Mouse (Mus musculus): ENCODE results near the gene Cep89. TPM values are rescaled to one million over a fixed set of nuclear protein-coding genes. Genes with fewer than 3 reads are reported as not detected.
A peak's percentile ranks its signal among the peaks of the same experiment; 100 is the strongest.

The Cep89 gene
- total RNA-seq, 2 experiments from 2014 or later: 11.2 to 16.9 TPM

DNA sequence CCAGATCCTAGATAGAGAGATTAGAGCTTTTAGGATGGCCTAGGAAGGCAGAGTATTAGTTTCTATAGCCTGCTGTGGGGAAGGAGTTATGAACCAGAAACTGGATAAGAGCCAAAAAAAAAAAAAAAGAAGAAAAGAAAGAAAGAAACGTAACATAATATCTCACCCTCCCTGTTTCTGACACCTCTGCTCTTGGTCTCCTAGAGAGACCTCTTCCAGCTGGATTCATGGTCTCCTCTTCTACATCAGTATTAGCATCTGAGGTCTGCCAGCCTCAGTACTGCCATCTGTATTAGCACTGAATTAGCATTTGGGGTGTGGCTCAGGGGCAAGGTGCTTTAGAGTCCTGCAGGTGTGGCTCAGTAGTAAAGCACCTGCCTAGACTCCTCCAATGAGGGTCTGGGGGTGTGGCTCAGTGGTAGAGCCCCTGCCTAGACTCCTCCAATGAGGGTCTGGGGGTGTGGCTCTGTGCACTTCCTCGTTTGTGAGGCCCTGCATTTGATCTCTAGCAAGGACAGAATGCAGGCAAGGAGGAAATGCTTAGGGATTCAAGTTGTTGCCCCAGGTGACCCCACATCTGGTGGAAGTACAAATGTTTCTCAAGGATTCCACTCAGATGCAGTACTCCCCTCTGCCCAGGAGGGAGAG lies 14.0 kb upstream of the Cep89 start:
- DNase-seq (ENCODE audit: low spot score in 2 of 2): no peak

DNA sequence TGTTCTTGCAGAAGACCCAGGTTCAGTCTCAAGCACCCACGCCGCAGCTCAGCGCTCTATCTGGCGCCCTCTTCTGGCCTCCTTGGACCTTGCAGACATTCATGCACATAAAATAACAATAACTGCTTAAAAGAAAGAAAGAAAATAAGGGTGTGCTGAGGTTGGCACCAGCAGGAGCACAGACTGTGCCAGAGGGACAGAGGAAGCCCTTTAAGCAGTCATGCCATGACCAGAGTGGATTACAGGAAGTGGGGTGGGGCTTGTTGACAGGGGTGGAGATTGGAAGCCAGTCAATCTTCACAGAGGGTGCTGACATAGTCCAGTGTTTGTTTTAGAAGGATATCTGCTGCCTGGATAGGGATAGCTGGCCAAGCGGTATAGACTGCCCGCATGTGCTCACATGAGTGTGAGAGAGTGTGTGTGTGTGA lies 10.3 kb upstream of the Cep89 start:
- DNase-seq (ENCODE audit: low spot score in 2 of 2): no peak

- no peak for DNase-seq (ENCODE audit: low spot score in 2 of 2)
These were observed 8.1 kb upstream of the Cep89 start for GRCm38 (mm10) chr7:35388694-35389093.

DNA sequence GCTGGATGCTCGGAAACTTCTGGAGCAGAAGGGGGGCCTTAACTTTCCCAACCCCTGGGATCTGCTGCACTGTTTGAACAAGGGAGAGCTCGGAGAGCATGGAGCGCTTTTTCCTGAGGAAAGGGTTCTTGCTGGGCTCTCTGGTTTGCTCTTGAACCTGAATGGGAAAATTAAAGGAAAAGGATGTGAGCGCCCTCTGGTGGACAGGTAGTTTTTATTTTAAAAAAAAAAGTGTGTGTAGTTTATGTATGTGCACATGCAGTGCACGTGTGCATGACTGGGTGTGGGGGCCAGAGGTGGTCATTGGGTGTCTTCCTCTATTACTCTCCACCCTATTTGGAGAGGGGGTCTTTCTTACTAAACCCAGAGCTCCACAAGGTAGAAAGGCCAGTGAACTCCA lies 3.9 kb upstream of the Cep89 start:
- DNase-seq (ENCODE audit: low spot score in 2 of 2): peak in 1 of 2 experiments; percentile 37

GRCm38 (mm10) chr7:35395734-35396456 lies 940 bp upstream of the Cep89 start:
- no peak for DNase-seq (ENCODE audit: low spot score in 2 of 2)

- DNase-seq (ENCODE audit: low spot score in 2 of 2): no peak
These were observed 4.3 kb downstream of the Cep89 start for GRCm38 (mm10) chr7:35401169-35401568.

DNA sequence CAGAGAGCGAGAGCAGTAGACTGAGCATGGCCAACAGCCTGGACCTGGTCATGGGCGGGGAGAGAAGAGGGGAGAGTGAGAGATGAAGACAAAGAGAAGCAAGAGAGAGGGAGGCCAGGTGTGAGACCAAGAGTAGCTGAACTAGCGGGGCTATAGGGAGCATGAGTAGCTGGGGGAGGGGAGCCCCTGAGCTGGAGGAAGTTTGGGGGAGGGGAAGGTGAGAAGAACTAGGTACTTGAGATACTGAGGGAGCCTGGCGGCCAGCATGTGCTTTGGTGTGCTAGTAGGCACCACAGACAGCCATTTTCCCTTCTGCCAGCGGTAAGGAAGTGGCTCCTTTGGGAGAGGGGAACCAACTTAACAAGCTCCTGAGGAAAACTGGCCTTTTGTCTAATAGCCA lies 18.4 kb downstream of the Cep89 start:
- no peak for DNase-seq (ENCODE audit: low spot score in 2 of 2)

DNA sequence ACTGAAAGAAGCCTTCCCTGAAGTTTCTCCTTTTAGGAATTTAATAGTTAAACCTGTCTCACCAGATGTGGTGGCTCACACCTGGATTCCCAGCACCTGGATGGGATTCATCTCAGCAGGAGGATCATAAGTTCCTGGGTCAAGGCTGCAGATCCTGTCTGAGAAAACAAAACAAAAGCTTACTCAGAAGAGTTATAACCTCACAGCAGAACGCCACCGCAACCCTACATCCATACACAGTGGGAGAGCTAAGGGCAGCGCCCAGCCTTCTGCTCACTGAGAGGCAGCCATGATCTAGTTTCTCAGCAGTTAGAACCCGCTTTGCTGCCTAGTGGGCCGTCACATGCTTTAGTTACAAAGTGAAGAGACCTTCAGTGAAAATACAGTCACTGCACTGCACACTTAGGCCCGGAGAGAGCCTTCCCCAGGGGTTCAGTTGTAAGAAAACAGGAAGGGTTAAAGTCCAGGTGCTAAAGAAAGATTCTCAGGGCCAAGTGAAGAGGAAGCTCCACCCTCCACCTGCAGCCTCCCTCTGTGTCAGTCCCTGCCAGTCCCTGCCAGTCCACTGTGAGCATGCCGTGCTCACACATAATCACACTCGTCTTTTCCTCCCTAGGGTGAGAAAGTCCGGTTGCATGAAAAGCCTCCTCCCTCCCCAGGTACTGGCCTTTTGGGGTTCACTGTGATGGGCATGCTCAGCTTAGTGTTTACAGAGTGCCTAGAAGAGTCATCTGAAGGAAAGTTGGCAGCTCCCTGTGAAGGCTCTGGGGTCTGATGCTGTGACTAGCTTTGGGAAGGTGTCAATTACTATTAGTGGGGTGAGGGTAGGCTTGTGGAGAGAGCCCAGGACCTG lies 19.2 kb downstream of the Cep89 start:
- no peak for DNase-seq (ENCODE audit: low spot score in 2 of 2)

DNA sequence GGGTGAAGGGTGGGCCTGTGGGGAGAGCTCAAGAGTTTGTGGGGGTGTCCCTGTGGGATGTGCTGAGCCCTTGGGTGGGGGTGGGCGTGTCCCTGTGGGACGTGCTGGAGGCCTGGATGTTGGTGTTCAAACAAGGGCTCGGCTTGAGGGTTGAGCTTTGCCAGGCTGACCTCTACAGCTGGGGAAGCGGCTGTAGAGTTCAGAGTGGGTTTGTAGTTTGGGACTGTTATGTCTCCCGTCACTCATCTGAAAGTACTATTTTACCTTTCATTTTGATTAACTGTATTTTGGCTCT lies 19.8 kb downstream of the Cep89 start:
- DNase-seq (ENCODE audit: low spot score in 2 of 2): no peak

- DNase-seq (ENCODE audit: low spot score in 2 of 2): no peak
These were observed 26.2 kb downstream of the Cep89 start for GRCm38 (mm10) chr7:35423071-35423470.

- no peak for DNase-seq (ENCODE audit: low spot score in 2 of 2)
These were observed 31.3 kb downstream of the Cep89 start for GRCm38 (mm10) chr7:35428146-35428545.

DNA sequence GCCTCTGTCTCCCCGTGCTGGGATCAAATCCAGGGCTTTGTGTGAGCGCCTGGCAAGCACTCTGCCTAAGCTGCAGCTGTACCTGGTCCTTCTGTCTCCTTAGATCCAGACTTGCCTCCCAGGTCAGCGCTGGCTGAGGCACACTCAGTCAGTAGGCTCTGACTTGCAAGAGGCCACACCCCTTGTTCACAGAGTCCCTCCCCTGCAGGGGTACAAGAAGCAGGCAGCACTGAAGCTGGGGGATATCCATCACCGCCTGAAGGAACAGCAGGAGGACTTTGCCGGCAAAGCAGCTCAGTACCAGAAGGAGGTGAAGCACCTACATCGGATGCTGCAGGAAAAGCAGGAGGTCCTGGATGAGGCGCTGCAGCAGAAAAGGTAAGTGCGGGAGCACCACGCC lies 38.4 kb downstream of the Cep89 start:
- DNase-seq (ENCODE audit: low spot score in 2 of 2): no peak

DNA sequence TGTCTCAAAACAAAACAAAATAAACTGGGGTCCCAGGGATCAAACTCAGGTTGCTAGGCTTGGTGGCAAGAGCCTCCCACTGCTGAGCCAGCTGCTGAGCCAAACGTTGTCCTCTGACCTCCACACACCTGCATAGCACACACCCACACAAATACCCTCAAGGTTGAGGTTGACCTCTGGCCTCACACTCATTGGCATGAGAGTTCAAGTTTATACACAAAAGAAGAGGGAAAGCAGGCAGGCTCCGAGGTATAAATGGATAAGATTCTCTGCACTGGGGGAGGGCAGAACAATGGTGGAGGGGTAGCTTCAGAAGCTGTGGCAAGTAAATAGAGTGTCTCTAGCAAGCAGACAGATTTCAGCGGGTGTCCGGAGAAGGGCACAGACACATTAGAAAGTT lies 50.7 kb downstream of the Cep89 start:
- no peak for DNase-seq (ENCODE audit: low spot score in 2 of 2)

- DNase-seq (ENCODE audit: low spot score in 2 of 2): no peak
These were observed 51.4 kb downstream of the Cep89 start, which contains the start of gene Slc7a9 for GRCm38 (mm10) chr7:35447996-35448846. TSS of gene Slc7a9 (plus strand) at chr7:35448796.

GRCm38 (mm10) chr7:35448867-35449266 lies 52.0 kb downstream of the Cep89 start:
- DNase-seq (ENCODE audit: low spot score in 2 of 2): no peak

DNA sequence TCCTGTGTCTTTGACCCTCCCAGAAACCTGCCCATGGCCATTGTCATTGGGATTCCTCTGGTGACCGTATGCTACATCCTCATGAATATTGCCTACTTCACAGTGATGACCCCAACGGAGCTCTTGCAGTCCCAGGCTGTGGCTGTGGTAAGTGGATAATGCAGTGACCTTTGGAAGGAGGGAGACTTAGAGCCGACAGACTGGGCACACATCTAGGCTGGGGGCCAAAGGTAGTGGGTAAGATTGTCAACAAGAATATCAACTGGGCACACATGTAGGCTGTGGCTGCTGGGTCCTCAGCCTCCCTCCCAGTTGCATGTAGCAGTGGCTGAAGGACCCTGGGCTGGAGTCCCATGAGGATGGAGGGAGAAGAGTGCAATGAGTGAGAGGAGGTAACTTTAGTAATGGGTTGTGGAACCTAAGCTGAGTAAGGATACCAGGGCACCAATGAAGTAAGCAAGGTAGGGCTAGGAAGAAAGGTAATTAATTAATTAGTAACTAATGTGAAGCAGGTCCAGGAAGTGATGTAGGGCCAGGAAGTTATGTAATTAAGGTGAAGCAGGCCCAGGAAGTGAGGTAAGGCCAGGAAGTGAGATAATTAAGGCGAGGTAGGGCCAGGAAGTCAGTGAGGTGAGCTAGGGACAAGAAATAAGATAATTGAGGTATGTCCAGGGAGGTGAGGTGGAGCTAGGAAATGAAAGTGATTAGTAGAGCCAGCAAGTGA lies 59.4 kb downstream of the Cep89 start:
- no peak for DNase-seq (ENCODE audit: low spot score in 2 of 2)

- no peak for DNase-seq (ENCODE audit: low spot score in 2 of 2)
These were observed 64.1 kb downstream of the Cep89 start for GRCm38 (mm10) chr7:35460971-35461370.

- DNase-seq (ENCODE audit: low spot score in 2 of 2): peak; percentile 25 to 66
These were observed 68.2 kb downstream of the Cep89 start for GRCm38 (mm10) chr7:35465027-35465426.

DNA sequence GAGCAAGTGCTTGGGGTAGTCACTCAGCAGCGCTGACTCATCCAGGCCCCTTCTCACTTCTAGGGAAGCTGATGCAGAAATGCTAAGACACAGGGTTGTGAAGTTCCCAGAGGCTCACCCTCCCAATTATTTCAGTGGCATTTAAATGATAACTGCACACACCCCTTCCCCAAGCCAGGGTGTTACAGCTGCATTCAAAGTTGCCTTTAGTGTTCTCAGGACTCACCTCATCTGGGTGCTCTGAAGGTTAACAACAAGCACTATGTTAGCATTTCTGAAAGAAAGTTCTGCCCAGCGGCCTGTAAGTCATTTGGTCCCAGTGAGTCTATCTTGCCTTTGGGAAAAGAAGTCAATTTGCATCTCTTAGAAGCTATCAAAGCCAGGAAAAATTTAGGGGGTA lies 71.0 kb downstream of the Cep89 start:
- DNase-seq (ENCODE audit: low spot score in 2 of 2): no peak

- DNase-seq (ENCODE audit: low spot score in 2 of 2): no peak
These were observed 74.0 kb downstream of the Cep89 start for GRCm38 (mm10) chr7:35470794-35471193.

DNA sequence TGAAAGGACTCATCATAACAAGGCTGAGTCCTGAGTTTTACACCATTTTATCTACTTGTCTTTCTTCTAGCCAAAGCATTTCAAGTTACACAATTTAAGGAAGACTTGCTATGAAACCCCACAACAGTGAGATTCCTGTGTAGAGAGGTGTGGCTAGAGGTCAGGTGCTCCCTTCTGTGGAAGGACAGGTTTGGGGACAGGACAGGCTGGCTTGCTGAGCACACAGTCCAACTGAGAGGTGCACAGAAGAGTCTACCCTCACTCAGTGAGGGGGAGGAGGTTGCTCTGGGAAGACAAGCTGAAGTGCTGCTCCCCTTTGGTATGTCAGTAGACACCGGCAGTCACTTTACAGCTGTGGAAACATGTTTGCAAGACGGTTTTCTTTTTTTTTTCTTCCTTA lies 79.6 kb downstream of the Cep89 start:
- no peak for DNase-seq (ENCODE audit: low spot score in 2 of 2)
